Mouse (Mus musculus) right cerebral cortex, adult 2 months (tissue): ENCODE measurements around the gene Arhgef15.
A peak's percentile ranks its signal among the peaks of the same experiment; 100 is the strongest.
"Not testable (repeated sequence)": the region's sequence is repeated elsewhere in the genome, so short reads cannot be mapped to it uniquely, and the experiment has no call there.

Source experiments
- DNase-seq, 2 experiments: peaks; one replicate each; pipeline ENCODE4 v3.0.0; 2021 to 2022; ENCODE audit warnings: low spot score in 2 of 2

Gene Arhgef15

GRCm38 (mm10) chr11:68957308-68957707, at the start of gene Arhgef15:
Gene Arhgef15, minus strand, starts transcription at chr11:68957480.
- DNase-seq, result no peak

- DNase-seq, result not testable (repeated sequence)
These were observed 49.3 kb upstream of the Arhgef15 start for GRCm38 (mm10) chr11:69006575-69006974.

GRCm38 (mm10) chr11:69005193-69005592, 47.9 kb upstream of the Arhgef15 start:
- peak in 1 of 2 experiments; percentile 22 for DNase-seq

- no peak for DNase-seq
These were observed 46.3 kb upstream of the Arhgef15 start for GRCm38 (mm10) chr11:69003592-69003991.

DNA sequence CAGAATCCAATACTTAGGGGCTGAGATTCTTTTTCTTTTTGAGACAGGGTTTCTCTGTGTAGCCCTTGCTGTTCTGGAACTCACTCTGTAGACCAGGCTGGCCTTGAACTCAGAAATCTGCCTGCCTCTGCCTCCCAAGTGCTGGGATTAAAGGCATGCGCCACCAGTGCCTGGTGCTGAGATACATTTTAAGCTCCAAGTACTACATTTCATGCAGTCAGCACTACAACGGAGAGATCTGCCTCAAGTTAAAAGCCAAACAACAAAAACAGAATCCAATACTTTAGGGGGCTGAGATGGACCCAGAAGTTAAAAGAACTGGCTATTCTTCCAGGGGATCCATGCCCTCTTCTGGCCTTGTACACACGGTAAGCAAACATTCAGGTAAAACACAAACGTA, 45.5 kb upstream of the Arhgef15 start:
- not testable (repeated sequence) for DNase-seq

DNA sequence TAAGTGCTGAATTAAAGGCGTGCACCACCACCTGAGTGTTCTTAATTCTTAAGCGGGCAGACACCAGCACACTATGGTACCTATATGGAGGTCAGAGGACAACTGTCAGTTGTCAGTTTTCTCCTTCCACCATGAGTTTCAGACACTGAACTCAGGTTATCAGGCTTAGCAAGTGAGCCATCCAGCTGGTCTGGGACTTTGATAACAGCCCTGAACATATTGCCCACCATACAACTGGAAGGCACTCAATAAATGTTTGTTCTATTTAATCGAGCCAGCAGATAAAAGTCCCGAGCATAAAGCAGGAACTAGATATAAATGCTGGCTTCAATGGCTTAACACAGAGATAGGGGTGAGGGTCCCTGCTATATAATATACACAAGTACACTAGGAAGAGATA, 39.8 kb upstream of the Arhgef15 start:
- no peak for DNase-seq

GRCm38 (mm10) chr11:68994377-68994776, 37.1 kb upstream of the Arhgef15 start:
- no peak for DNase-seq

DNA sequence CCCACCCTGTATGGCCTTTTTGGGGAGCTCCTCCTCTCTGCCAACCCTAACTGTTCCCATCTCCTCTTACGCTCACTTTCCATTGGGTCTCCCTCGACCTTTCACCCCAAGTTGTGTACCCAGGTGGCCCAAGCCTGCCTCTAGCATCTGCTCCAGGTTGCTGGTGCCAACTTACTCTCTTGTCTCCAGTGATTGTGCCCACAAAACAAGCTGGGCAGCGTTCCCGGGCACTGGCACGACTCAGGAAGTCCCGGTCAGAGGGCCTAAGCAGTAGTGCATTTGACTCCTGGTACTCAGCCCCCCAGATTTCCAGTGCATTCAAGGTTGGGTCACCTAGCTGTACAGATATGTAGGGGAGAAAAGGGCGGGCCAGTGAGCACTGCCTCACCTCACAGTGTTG, 35.8 kb upstream of the Arhgef15 start:
- no peak for DNase-seq

- DNase-seq, result no peak
These were observed 31.1 kb upstream of the Arhgef15 start for GRCm38 (mm10) chr11:68988341-68988740.

- no peak for DNase-seq
These were observed 30.1 kb upstream of the Arhgef15 start for GRCm38 (mm10) chr11:68987365-68987882.

DNA sequence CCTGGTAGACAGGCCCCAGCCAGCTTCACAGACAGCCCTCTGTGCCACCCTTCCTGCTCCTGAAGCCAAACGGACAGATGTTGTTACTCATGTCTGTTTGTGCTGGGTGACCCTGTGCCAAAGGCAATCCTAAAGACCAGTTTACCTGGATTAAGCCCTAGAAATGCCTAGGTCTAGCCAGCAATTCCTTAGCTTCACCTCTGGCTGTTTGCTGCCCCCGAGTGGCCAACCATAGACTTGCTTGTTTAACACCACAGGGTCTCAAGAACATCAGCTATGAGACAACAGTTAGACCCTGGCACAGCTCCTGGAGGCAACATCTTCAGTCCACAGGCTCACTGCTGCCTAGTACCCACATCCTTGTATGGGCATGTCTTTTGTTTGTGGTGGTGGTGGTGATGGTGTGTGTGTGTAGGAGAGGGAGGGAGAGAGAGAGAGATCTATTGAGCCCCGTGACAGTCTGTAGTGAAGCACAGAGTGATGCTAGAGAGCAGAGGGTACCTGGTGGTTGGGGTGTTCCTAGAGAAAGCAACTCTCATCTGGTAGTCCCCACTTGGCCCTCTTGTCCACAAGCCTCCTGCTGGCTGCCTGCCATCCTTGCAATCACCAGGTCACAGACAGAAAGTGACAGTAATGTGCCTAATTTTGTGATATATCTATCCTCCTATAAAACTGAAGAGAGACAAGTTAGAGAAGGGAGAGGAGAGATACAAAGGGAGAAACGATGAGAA, 25.5 kb upstream of the Arhgef15 start:
- DNase-seq, result peak; percentile 75 to 79

DNA sequence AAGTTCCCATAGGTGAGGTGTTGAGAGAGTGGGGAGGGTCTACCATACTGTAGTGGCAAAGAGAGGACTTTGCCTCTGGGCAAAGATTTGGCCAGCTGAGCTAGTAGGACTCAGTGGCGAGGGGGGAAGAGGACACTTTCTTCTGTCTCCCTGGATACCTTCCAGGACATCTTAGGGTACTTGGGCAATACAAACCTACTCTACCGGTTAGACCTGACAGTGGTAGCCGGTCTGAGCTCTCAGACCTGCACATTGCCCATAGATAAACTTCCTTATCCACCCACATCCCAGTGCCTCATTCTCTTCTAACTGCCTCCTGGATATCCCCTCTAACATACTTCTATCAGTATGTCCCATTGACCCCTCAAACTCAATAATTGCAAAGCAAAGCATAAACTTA, 23.6 kb upstream of the Arhgef15 start:
- DNase-seq, result no peak

DNA sequence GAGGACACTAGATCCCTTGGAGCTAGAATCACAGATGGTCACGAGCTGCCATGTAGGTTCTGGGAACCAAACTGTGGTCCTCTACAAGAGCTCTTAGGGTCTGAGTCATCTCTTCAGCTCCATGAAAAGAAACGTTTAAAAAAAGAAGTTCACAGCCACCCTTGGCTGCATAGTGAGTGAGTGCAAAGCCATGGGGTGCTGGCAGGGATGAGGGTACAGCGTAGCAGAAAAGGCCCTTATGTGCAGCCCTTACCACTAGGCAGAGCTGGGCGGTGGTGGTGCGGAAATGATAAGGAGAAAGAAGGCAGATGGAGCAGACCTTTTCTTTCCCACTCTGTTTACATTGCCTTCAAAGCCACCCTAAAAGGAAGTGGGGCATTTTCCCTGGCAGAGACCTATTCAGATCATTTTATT, 22.0 kb upstream of the Arhgef15 start:
- DNase-seq, result peak in 1 of 2 experiments; percentile 16

GRCm38 (mm10) chr11:68975601-68976000, 18.3 kb upstream of the Arhgef15 start:
- DNase-seq, result no peak

GRCm38 (mm10) chr11:68975085-68975484, 17.8 kb upstream of the Arhgef15 start, which contains the start of gene Rangrf:
Gene Rangrf, minus strand, starts transcription at chr11:68975185.
- no peak for DNase-seq

DNA sequence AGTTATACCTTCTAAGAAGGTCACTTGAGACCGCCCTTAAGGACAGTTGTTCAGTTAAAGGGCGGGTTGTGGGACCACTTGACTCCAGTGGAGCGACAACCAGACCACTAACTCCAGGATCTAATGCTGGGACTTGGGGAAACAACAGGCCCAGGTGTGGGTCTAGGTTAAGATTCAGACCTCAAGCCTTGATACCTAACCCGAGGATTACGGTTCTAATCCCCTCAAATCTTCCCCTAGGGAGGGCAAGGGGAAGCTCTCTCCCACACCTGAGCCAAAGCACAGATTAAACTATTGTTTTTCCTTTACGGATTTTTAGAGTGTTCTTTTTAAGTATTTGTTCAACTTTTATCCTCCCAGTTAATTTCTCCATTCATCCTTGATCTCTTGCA, 16.8 kb upstream of the Arhgef15 start:
- DNase-seq, result no peak

DNA sequence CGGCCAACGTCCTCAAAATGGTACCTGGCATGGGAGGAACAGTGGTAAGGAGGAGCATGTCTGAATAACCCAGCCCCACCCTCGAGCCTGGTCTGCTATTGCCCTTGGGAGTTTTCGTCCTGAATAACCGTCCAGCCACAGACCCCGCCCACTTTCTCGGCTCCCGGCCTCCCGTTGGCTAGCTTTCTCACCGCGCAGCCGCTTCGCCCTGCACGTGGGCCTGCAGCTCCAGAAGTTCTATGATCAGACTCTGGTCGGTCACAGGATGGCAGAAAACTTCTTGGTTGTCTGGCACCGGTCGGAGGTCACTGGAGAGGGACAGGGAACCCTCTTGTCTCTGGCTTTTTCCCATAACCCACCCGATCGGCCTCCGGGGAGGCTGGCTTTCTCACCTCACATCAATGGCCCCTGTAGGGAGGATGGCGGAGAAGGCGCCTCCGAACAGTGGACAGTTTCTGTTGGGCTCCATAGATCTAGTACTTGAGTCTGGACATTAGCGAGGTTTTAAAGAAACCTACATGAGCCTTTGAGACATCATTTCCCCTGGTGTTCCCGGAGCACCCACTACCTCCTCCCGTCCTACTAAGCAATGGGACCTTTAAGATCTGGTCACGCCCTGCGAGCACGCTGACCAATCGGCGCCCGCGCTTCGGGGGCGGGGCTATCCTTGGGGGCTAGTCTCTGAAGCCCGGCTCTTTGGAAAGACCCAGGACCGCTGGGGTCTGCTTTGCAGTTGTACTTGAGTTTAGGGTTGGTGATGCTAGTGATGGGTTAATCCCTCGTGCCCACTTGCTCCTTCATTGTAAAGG, 16.2 kb upstream of the Arhgef15 start:
- DNase-seq, result peak; percentile 74 to 83

- no peak for DNase-seq
These were observed 13.0 kb upstream of the Arhgef15 start for GRCm38 (mm10) chr11:68970232-68970631.

DNA sequence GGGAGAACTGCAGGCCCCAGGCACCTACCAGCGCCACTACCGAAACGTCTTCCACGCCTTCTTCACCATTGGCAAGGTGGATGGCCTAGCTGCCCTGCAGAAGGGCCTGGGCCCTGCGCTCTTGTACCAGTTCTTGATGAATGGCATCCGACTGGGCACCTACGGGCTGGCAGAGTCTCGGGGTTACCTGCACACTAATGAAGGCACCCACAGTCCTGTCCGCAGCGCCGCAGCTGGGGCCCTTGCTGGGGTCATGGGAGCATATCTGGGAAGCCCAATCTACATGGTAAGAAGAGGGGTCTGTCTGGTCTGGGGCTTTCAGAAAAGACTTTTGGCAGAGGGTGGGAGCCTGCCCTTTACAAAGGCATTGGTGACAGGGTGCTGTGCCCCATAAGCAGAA, 11.5 kb upstream of the Arhgef15 start:
- DNase-seq, result no peak

GRCm38 (mm10) chr11:68967337-68968282, 10.3 kb upstream of the Arhgef15 start, which contains the start of gene Slc25a35:
Gene Slc25a35, plus strand, starts transcription at chr11:68968131.
- DNase-seq, result peak; percentile 90 to 91

GRCm38 (mm10) chr11:68966554-68966953, 9.3 kb upstream of the Arhgef15 start:
- no peak for DNase-seq
